Mouse (Mus musculus) intestine, embryonic 14.5 days (tissue): ENCODE data around the gene Adgrb2. TPM values are rescaled to one million over a fixed set of nuclear protein-coding genes. Genes with fewer than 3 reads are reported as not detected.
A peak's percentile ranks its signal among the peaks of the same experiment; 100 is the strongest.

Experiments
- ATAC-seq: fragments of 200-750 bp; cut with Nextera tagmentation; replicated peaks from 2 replicates; pipeline ENCODE4 v1.8.0; 2017; ENCODE audit warnings: low read depth, moderate number of reproducible peaks, moderate TSS enrichment, moderate library complexity; ENCODE audit not compliant: low FRiP score, low TSS enrichment
- DNase-seq: peaks from one replicate; pipeline ENCODE4 v3.0.0-alpha.2; 2018; ENCODE audit warnings: low spot score
- H3K27ac ChIP-seq: fragments of 300-500 bp; sonication (generic); 2 replicates; pipeline ENCODE4 v1.5.1; 2014; ENCODE audit warnings: low read depth, mild to moderate bottlenecking, control low read depth
- H3K27me3 ChIP-seq: fragments of 300-500 bp; sonication (generic); replicated peaks from 2 replicates; pipeline ENCODE4 v1.6.1; 2014; ENCODE audit warnings: low read length, control low read depth; ENCODE audit not compliant: control insufficient read depth, insufficient read depth
- H3K36me3 ChIP-seq: fragments of 300-500 bp; sonication (generic); 2 replicates; pipeline ENCODE4 v1.6.1; 2014; ENCODE audit warnings: low read length, control low read depth; ENCODE audit not compliant: control insufficient read depth, insufficient read depth
- H3K4me1 ChIP-seq: fragments of 300-500 bp; sonication (generic); replicated peaks from 2 replicates; pipeline ENCODE4 v1.6.1; 2014; ENCODE audit warnings: low read length, control low read depth, mixed read lengths; ENCODE audit not compliant: control insufficient read depth, insufficient read depth
- H3K4me2 ChIP-seq: fragments of 300-500 bp; sonication (generic); 2 replicates; pipeline ENCODE4 v1.6.1; 2014; ENCODE audit warnings: low read length
- H3K4me3 ChIP-seq: fragments of 300-500 bp; sonication (generic); 2 replicates; pipeline ENCODE4 v1.5.1; 2014; ENCODE audit warnings: low read depth, low read length, control low read depth, mixed read lengths
- H3K9ac ChIP-seq: fragments of 300-500 bp; sonication (generic); 2 replicates; pipeline ENCODE4 v1.6.1; 2014; ENCODE audit warnings: mild to moderate bottlenecking, low read length
- H3K9me3 ChIP-seq: fragments of 300-500 bp; sonication (generic); 2 replicates; pipeline ENCODE4 v1.6.1; 2016; ENCODE audit warnings: low read length, control low read depth; ENCODE audit not compliant: control insufficient read depth
- WGBS: fragments of 180-500 bp; shearing (Covaris S2); extraction: QIAGEN DNeasy Blood & Tissue Kit; methylation state at CpG from one replicate; pipeline ENCODE4 v1.1.7; 2014; 5-methylcytosine and 5-hydroxymethylcytosine counted together
- polyA plus RNA-seq: library from polyadenylated mRNA; unstranded; fragments of >200 nt; fragmentation: Nextera tagmentation; extraction: Ambion mirVana; gene quantifications from 2 replicates; pipeline ENCODE4 v1.2.1, GENCODE M21; 2014

Gene Adgrb2
- polyA plus RNA-seq, 1 experiment from 2014 or later: 2.9 TPM

GRCm38 (mm10) chr4:129994728-129995127, 10.1 kb downstream of the Adgrb2 start:
- 73% methylated on average over 3 of the region's 5 CpGs for WGBS
- ATAC-seq: no peak
- DNase-seq: no peak

DNA sequence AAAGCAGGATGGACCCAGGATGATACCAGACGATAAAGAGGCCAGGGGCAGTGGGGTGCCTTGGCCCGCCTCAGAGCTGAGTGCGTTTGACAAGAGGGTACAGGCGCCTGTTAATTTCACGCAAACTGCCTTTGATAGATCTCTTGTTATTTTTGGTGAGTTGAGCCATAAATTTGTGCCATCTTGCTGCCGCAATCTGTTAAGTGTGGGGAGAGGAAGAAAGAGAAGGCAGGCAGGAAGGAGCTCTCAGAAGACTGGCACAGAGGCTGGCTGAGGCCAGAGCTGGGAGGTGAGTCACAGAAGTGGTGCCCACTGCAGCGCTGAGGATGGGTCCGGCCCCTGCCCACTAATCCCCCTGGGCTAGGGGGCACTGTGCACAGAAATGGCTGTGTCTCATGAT, 10.6 kb downstream of the Adgrb2 start:
- DNase-seq (no peak), ATAC-seq (no peak)
- WGBS: 80% methylated on average over 8 of the region's 8 CpGs
- Histone ChIP-seq H3K4me3 (no peak overlapping the region), H3K9me3 (no peaks in the 10 kb centered on the region), H3K27ac (no peak overlapping the region), H3K36me3 (no peaks in the 10 kb centered on the region), H3K4me2 (no peak overlapping the region), H3K9ac (no peak overlapping the region), H3K4me1 (no peaks in the 10 kb centered on the region), H3K27me3 (peaks cover 9% of the 10 kb centered on the region; the same call in 1 of the 2 replicates)

More at GRCm38 (mm10) chr4:129994728-129995127, 10.1 kb downstream of the Adgrb2 start:
- H3K4me3 ChIP-seq: no peak overlapping the region
- no peak overlapping the region for H3K4me2 ChIP-seq
- H3K27ac ChIP-seq: no peak overlapping the region
- no peaks in the 10 kb centered on the region for H3K4me1 ChIP-seq
- H3K9me3 ChIP-seq: no peaks in the 10 kb centered on the region
- no peak overlapping the region for H3K9ac ChIP-seq
- peaks cover 9% of the 10 kb centered on the region; the same call in 1 of the 2 replicates for H3K27me3 ChIP-seq
- H3K36me3 ChIP-seq: no peaks in the 10 kb centered on the region

DNA sequence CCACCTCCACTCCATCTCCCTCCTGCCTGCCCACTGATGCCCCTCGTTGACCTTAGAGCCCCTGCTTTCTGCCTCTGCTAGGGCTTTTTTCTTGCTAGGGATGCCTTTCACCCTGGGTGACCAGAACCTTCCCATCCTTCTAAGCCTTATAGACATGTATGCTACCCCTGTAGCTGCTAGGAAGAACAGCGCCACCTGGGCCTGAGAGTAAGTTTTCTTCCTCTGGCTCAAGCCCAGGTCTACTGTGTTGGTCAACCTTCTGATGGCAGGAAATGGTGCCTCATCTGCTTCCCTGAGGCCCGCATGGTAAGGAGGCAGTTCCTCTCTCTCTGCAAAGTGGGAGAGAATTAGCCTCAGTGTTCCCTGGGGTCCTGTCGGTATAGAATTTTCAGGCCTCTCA, 11.3 kb downstream of the Adgrb2 start:
- DNase-seq: no peak
- 72% methylated on average over 4 of the region's 4 CpGs for WGBS

GRCm38 (mm10) chr4:129998124-129998523, 13.5 kb downstream of the Adgrb2 start:
- H3K27me3 ChIP-seq: peaks cover 9% of the 10 kb centered on the region; the same call in 1 of the 2 replicates

More for the DNA sequence above, 11.3 kb downstream of the Adgrb2 start:
- no peaks in the 10 kb centered on the region for H3K9me3 ChIP-seq
- no peak for ATAC-seq
- peaks cover 9% of the 10 kb centered on the region; the same call in 1 of the 2 replicates for H3K27me3 ChIP-seq
- no peak overlapping the region for H3K27ac ChIP-seq
- H3K4me3 ChIP-seq: no peak overlapping the region
- H3K9ac ChIP-seq: no peak overlapping the region
- H3K4me2 ChIP-seq: no peak overlapping the region
- no peaks in the 10 kb centered on the region for H3K36me3 ChIP-seq
- no peaks in the 10 kb centered on the region for H3K4me1 ChIP-seq

GRCm38 (mm10) chr4:130001710-130002109, 17.0 kb downstream of the Adgrb2 start:
- no peaks in the 10 kb centered on the region for H3K9me3 ChIP-seq
- H3K27me3 ChIP-seq: peaks cover 9% of the 10 kb centered on the region; the same call in 1 of the 2 replicates
- DNase-seq (no peak), ATAC-seq (no peak)
- no peak overlapping the region for H3K4me3 ChIP-seq
- H3K27ac ChIP-seq: no peak overlapping the region
- H3K36me3 ChIP-seq: no peaks in the 10 kb centered on the region
- H3K4me2 ChIP-seq: no peak overlapping the region
- 0 out of 2 replicates have a peak, but pooled peaks cover 3% of the 10 kb centered on the region for H3K4me1 ChIP-seq
- WGBS: 38% methylated on average over 5 of the region's 5 CpGs
- H3K9ac ChIP-seq: no peak overlapping the region

More at GRCm38 (mm10) chr4:129998124-129998523, 13.5 kb downstream of the Adgrb2 start:
- WGBS: 57% methylated on average over 11 of the region's 11 CpGs
- H3K9ac ChIP-seq: no peak overlapping the region
- no peak overlapping the region for H3K4me3 ChIP-seq
- H3K27ac ChIP-seq: no peak overlapping the region
- DNase-seq (no peak), ATAC-seq (no peak)
- no peak overlapping the region for H3K4me2 ChIP-seq
- H3K4me1 ChIP-seq: no peaks in the 10 kb centered on the region
- no peaks in the 10 kb centered on the region for H3K9me3 ChIP-seq
- H3K36me3 ChIP-seq: no peaks in the 10 kb centered on the region

DNA sequence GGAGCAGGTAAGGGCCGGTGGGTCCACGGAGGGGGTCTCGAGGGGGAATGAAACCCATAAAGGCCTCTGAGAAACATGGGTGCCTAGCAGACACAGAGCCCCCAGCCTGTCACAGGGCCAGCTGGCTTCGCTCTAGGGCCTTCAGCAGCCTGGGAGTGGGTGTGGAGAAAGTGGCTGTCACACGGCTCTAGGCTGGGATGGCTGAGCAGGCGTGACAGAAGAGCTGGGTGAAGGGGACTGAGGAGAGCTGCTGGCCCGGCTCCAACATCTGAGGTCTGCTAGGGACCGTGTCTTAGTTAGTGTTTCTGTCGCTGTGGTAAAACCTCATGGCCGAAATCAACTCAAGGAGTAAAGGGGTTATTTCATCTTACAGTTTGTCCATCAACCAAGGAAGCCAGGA, 17.5 kb downstream of the Adgrb2 start:
- no peak overlapping the region for H3K27ac ChIP-seq
- no peak for ATAC-seq
- 67% methylated on average over 10 of the region's 10 CpGs for WGBS

GRCm38 (mm10) chr4:130005593-130005992, 20.9 kb downstream of the Adgrb2 start:
- H3K9me3 ChIP-seq: no peaks in the 10 kb centered on the region
- ATAC-seq: no peak
- H3K4me2 ChIP-seq: no peak overlapping the region
- no peaks in the 10 kb centered on the region for H3K36me3 ChIP-seq
- H3K4me3 ChIP-seq: no peak overlapping the region
- H3K27ac ChIP-seq: no peak overlapping the region
- no peak for DNase-seq
- no peak overlapping the region for H3K9ac ChIP-seq
- 62% methylated on average over 9 of the region's 9 CpGs for WGBS
- H3K27me3 ChIP-seq: peaks cover 21% of the 10 kb centered on the region; the same call in 1 of the 2 replicates
- H3K4me1 ChIP-seq: 0 out of 2 replicates have a peak, but pooled peaks cover 4% of the 10 kb centered on the region

More for the DNA sequence above, 17.5 kb downstream of the Adgrb2 start:
- Histone ChIP-seq H3K4me2 (no peak overlapping the region), H3K9ac (no peak overlapping the region), H3K27me3 (peaks cover 11% of the 10 kb centered on the region; the same call in 1 of the 2 replicates), H3K4me1 (0 out of 2 replicates have a peak, but pooled peaks cover 4% of the 10 kb centered on the region), H3K36me3 (no peaks in the 10 kb centered on the region), H3K4me3 (no peak overlapping the region), H3K9me3 (no peaks in the 10 kb centered on the region)
- DNase-seq: no peak

DNA sequence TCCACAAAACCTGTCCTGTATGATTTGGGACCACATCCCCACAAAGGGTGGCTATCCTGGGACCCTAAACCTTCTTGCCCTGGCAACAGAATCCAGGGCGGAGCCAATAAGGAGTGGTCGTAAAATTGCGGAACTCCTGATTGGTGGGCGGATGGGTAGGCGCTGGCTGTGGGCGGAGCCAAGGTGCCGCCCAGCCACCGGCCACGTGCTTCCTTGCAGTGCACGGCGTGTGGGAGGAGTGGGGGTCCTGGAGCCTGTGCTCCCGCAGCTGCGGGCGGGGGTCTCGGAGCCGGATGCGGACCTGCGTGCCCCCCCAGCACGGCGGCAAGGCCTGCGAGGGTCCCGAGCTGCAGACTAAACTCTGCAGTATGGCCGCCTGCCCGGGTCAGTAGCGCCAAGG, 21.9 kb downstream of the Adgrb2 start:
- Histone ChIP-seq H3K4me2 (peak overlapping the region; percentile 50), H3K9ac (no peak overlapping the region), H3K4me3 (peak overlapping the region; percentile 14; the same call in 1 of the 2 replicates), H3K4me1 (0 out of 2 replicates have a peak, but pooled peaks cover 4% of the 10 kb centered on the region), H3K36me3 (no peaks in the 10 kb centered on the region), H3K9me3 (no peaks in the 10 kb centered on the region), H3K27me3 (peaks cover 21% of the 10 kb centered on the region; the same call in 1 of the 2 replicates), H3K27ac (no peak overlapping the region)
- WGBS: 12% methylated on average over 25 of the region's 25 CpGs
- ATAC-seq: no peak
- DNase-seq: no peak

DNA sequence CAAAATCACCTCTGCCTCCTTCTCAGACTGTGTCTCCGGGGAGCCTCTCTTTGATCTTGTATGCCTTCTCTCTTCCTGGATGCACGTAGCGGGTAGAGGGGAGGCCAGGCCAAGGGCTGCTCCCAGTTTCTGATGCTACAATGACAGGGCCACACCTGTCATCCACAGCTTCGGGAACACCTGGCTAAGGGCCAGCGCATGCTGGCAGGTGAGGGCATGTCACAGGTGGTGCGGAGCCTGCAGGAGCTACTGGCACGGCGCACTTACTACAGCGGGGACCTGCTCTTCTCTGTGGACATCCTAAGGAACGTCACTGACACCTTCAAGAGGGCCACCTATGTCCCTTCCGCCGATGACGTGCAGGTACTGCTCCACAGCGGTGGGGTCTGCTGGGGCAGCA, 24.4 kb downstream of the Adgrb2 start:
- Histone ChIP-seq H3K27ac (no peak overlapping the region), H3K4me3 (no peak overlapping the region), H3K27me3 (peaks cover 21% of the 10 kb centered on the region; the same call in 1 of the 2 replicates), H3K4me1 (0 out of 2 replicates have a peak, but pooled peaks cover 4% of the 10 kb centered on the region), H3K4me2 (no peak overlapping the region), H3K9me3 (no peaks in the 10 kb centered on the region), H3K36me3 (no peaks in the 10 kb centered on the region), H3K9ac (no peak overlapping the region)
- no peak for ATAC-seq
- WGBS: 71% methylated on average over 14 of the region's 14 CpGs
- no peak for DNase-seq
